Mouse (Mus musculus) heart, embryonic 14.5 days (tissue): ENCODE results near the gene Rhoa. TPM values are rescaled to one million over a fixed set of nuclear protein-coding genes. Genes with fewer than 3 reads are reported as not detected.

Experiments used
- ATAC-seq: fragments of 200-750 bp; cut with Nextera tagmentation; 2 replicates; pipeline ENCODE4 v1.8.0; 2017; ENCODE audit warnings: low read depth, moderate TSS enrichment; ENCODE audit not compliant: insufficient number of reproducible peaks, insufficient read depth, low FRiP score
- H3K27ac ChIP-seq, 2 experiments: fragments of 200-500 bp in 1 of 2; fragments of 300-500 bp in 1 of 2; sonication (generic) in 1 of 2; replicated peaks in 1 of 2; 2 replicates each; pipeline ENCODE4 v1.5.1; 2012 to 2014; ENCODE audit warnings: low read depth in 2 of 2, low read length in 2 of 2, control low read depth in 1 of 2, mild to moderate bottlenecking in 1 of 2, mixed read lengths in 1 of 2; ENCODE audit not compliant: control insufficient read depth in 1 of 2, insufficient read depth in 1 of 2
- H3K27me3 ChIP-seq: fragments of 300-500 bp; sonication (generic); 2 replicates; pipeline ENCODE4 v1.6.1; 2014; ENCODE audit warnings: mild to moderate bottlenecking, low read length, control low read depth; ENCODE audit not compliant: control insufficient read depth, insufficient read depth
- H3K36me3 ChIP-seq: fragments of 300-500 bp; sonication (generic); 2 replicates; pipeline ENCODE4 v1.6.1; 2014; ENCODE audit warnings: mild to moderate bottlenecking, control low read depth, low read length, mixed read lengths; ENCODE audit not compliant: control insufficient read depth, insufficient read depth
- H3K4me1 ChIP-seq, 2 experiments: fragments of 200-500 bp in 1 of 2; fragments of 300-500 bp in 1 of 2; sonication (generic) in 1 of 2; 2 replicates each; pipeline ENCODE4 v1.6.1; 2012 to 2014; ENCODE audit warnings: low read length in 2 of 2, control low read depth in 1 of 2, mixed read lengths in 1 of 2; ENCODE audit not compliant: control insufficient read depth in 2 of 2, insufficient read depth in 2 of 2
- H3K4me2 ChIP-seq: fragments of 300-500 bp; sonication (generic); 2 replicates; pipeline ENCODE4 v1.6.1; 2014; ENCODE audit warnings: mild to moderate bottlenecking, low read length
- H3K4me3 ChIP-seq, 2 experiments: fragments of 200-500 bp in 1 of 2; fragments of 300-500 bp in 1 of 2; sonication (generic) in 1 of 2; 2 replicates each; pipeline ENCODE4 v1.5.1; 2012 to 2014; ENCODE audit warnings: low read length in 2 of 2, mild to moderate bottlenecking in 2 of 2, control low read depth in 1 of 2, low read depth in 1 of 2, moderate library complexity in 1 of 2; ENCODE audit not compliant: control insufficient read depth in 1 of 2, insufficient read depth in 1 of 2
- H3K9ac ChIP-seq: fragments of 300-500 bp; sonication (generic); 2 replicates; pipeline ENCODE4 v1.6.1; 2014; ENCODE audit warnings: mild to moderate bottlenecking, low read length
- H3K9me3 ChIP-seq: fragments of 300-500 bp; sonication (generic); 2 replicates; pipeline ENCODE4 v1.6.1; 2016; ENCODE audit warnings: low read length, control low read depth; ENCODE audit not compliant: control insufficient read depth
- WGBS: fragments of 180-500 bp; shearing (Covaris S2); extraction: QIAGEN DNeasy Blood & Tissue Kit; methylation state at CpG from one replicate; pipeline ENCODE4 v1.1.7; 2014; 5-methylcytosine and 5-hydroxymethylcytosine counted together
- polyA plus RNA-seq: library from polyadenylated mRNA; unstranded; fragments of >200 nt; fragmentation: Nextera tagmentation; extraction: Ambion mirVana; gene quantifications from 2 replicates; pipeline ENCODE4 v1.2.1, GENCODE M21; 2014

Rhoa gene
- polyA plus RNA-seq, 1 experiment from 2014 or later: 289 TPM

DNA sequence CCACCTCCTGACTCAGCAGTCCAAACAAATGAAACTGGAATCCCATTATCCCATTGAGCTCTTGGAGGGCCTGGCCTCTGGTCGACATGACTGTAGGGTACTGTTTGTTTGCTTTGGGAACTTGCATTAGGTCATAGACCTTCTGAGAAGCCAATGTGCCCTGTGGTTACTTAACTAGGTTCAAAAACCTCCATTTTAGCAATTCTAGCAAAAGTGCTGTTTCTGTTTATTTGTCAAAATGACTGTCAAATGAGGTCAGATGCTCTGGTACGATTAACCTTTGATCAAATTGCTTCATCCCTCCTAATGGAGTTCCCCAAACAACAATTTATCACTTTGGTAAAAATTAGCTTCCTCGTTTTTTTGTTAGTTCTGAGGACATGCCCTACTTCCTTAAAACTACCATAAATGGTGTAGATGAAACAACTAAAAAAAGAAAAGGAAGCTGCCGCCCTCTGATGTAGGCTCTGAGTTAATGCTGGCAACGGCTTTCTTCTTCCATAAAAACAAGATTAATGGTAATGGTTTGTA, 36.4 kb downstream of the Rhoa start:
- peaks cover 11 to 25% of the 10 kb centered on the region in 2 experiments for H3K4me1 ChIP-seq
- no peak overlapping the region for H3K4me3 ChIP-seq
- peaks cover 10% of the 10 kb centered on the region for H3K36me3 ChIP-seq
- 45% methylated on average over 5 of the region's 5 CpGs for WGBS
- no peaks in the 10 kb centered on the region for H3K9me3 ChIP-seq
- H3K27ac ChIP-seq: peak overlapping the region; percentile 6 to 46; a peak in 2 of 4 replicates
- no peak overlapping the region for H3K9ac ChIP-seq
- H3K27me3 ChIP-seq: no peaks in the 10 kb centered on the region
- peak overlapping the region; percentile 12; the same call in 1 of the 2 replicates for H3K4me2 ChIP-seq
- no peak for ATAC-seq

DNA sequence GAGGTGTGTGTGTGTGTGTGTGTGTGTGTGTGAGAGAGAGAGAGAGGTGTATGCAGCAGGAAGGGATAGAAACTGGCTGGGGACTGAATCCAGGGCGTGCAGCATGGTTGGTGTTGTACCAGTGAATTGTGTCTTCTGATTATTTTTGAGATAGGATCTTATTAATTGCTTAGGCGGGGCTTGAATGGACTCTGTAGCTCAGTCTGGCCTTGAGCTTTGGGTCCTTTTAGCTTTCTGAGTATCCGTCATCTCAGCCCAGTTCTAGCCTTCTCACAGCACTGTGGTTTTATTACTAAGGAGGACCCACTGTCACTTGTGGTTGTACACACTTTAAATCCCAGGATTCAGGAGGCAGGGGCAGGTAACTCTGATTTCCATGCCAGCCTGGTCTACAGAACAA, 37.4 kb downstream of the Rhoa start:
- no peaks in the 10 kb centered on the region for H3K9me3 ChIP-seq
- no peak overlapping the region for H3K27ac ChIP-seq
- H3K9ac ChIP-seq: no peak overlapping the region
- no peaks in the 10 kb centered on the region for H3K27me3 ChIP-seq
- H3K4me1 ChIP-seq: peaks cover 11 to 24% of the 10 kb centered on the region in 2 experiments
- 85% methylated on average over 3 of the region's 3 CpGs for WGBS
- H3K4me3 ChIP-seq: no peak overlapping the region
- H3K4me2 ChIP-seq: no peak overlapping the region
- no peak for ATAC-seq
- 0 out of 2 replicates have a peak, but pooled peaks cover 3% of the 10 kb centered on the region for H3K36me3 ChIP-seq

DNA sequence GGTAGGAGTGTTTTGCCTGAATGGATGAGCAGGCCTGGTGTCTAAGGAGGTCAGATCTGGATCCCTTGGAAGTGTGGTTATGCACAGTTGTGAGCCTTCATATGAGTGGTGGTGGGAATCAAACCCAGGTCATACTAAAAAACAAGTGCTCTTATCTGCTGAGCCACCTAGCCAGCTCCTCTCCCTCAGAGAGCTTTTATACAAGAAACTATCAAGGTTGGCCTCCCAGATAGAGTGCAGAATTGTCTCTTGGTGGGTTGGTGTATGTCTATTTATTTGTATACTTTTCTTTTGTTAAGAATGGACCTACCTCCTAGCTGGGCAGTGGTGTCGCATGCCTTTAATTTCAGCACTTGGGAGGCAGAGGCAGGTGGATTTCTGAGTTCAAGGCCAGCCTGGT, 37.9 kb downstream of the Rhoa start:
- H3K4me3 ChIP-seq: no peak overlapping the region
- WGBS: 100% methylated on average over 1 of the region's 1 CpGs
- H3K27ac ChIP-seq: no peak overlapping the region
- 0 out of 2 replicates have a peak, but pooled peaks cover 3% of the 10 kb centered on the region for H3K36me3 ChIP-seq
- no peaks in the 10 kb centered on the region for H3K9me3 ChIP-seq
- no peaks in the 10 kb centered on the region for H3K27me3 ChIP-seq
- H3K4me1 ChIP-seq: peaks cover 8 to 25% of the 10 kb centered on the region in 2 experiments
- H3K9ac ChIP-seq: no peak overlapping the region
- ATAC-seq: no peak
- H3K4me2 ChIP-seq: no peak overlapping the region

DNA sequence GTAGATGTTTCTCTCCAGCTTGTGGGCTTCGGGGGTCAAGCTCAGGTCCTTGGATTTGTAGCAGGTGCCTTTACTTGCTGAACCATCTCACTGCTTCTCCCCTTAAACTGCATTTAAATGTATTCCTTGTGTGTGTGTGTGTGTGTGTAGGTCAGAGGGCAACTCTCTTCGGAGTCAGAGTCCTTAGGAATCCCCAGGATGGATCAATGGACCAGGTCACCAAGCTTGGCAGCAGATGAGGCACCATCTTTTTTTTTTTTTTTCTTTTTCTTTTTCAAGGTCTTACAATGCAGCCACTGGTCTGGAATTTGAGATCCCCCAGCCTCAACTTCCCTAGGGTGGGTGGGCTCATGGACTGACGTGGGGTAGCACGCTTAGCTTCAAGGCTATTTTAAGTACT, 38.5 kb downstream of the Rhoa start:
- WGBS: 76% methylated on average over 4 of the region's 4 CpGs
- H3K27me3 ChIP-seq: no peaks in the 10 kb centered on the region
- H3K4me2 ChIP-seq: no peak overlapping the region
- no peak overlapping the region for H3K9ac ChIP-seq
- no peak overlapping the region for H3K4me3 ChIP-seq
- H3K9me3 ChIP-seq: no peaks in the 10 kb centered on the region
- H3K4me1 ChIP-seq: peaks cover 8 to 29% of the 10 kb centered on the region in 2 experiments
- H3K36me3 ChIP-seq: 0 out of 2 replicates have a peak, but pooled peaks cover 3% of the 10 kb centered on the region
- ATAC-seq: no peak
- H3K27ac ChIP-seq: no peak overlapping the region

DNA sequence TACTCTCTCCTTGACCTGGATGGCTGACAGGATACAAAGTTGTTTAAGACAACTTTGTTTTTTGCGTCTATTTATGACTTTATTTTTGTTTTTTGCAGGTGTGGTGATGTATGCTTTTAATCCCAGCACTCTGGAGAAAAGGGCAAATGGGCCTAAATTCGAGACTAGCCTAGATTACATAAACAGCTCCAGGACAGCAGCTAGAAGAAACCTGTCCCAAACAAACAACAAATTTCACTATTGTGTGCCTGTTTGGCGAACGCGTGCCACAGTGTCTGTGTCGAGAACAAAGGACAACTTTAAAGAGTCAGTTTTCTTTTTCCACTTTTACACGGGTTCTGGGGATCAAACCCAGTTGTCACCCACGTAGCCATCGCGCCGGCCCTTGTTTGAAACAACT, 41.1 kb downstream of the Rhoa start:
- H3K9ac ChIP-seq: peak overlapping the region; percentile 78
- peak overlapping the region; percentile 80 for H3K4me2 ChIP-seq
- H3K27ac ChIP-seq: peak overlapping the region; percentile 85 to 88
- ATAC-seq: no peak
- no peaks in the 10 kb centered on the region for H3K9me3 ChIP-seq
- H3K4me1 ChIP-seq: peaks cover 0 to 9% of the 10 kb centered on the region in 2 experiments; a peak in 2 of 4 replicates
- 8% methylated on average over 11 of the region's 11 CpGs for WGBS
- H3K36me3 ChIP-seq: peaks cover 21% of the 10 kb centered on the region
- no peaks in the 10 kb centered on the region for H3K27me3 ChIP-seq
- peak overlapping the region; percentile 58 to 97 for H3K4me3 ChIP-seq

DNA sequence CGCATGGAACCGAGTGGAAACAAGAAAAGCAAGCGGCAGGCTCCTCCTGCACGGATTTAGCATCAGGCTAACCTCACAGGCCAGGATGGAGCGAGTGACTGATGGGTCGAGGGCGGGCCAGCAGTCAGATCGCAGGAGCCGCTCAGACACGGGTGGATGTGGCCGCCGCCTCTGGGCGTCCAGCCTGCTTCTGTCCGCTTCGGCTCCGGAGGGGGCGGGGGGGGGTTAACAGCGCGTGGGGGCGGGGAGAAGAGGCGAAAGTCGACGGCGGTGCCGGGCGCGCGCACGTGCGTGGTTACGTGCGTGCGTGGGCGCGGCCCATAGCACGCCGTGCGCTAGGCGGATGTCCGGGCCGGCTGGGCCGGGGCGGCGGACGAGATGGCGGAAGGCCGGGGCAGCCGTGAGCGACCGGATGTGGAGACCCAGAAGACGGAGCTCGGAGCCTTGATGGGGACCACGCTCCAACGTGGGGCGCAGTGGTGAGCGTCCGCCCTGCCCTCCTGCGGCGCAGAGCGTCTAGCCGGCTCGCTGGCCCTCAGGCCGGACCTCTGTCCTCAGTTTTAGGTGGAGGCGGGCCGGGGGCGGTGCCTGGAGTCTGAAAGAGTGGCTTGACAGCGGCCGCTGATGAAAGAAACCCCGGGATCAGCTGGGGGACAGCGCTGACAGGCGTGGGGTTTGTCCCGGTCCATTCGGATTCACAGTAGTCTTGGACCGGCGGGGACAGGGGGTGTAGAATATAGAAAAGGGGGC, 41.8 kb downstream of the Rhoa start, which contains the start of gene Usp4:
Gene Usp4, plus strand, starts transcription at position 314 of the 750 bp plus-strand sequence.
- no peaks in the 10 kb centered on the region for H3K9me3 ChIP-seq
- H3K27ac ChIP-seq: peak within 1 kb of the TSS; percentile 88 to 96
- peaks cover 28% of the 10 kb centered on the region for H3K36me3 ChIP-seq
- peak within 1 kb of the TSS; percentile 78 for H3K9ac ChIP-seq
- H3K4me1 ChIP-seq: peaks cover 0 to 9% of the 10 kb centered on the region in 2 experiments; a peak in 2 of 4 replicates
- no peaks in the 10 kb centered on the region for H3K27me3 ChIP-seq
- WGBS: under 1% methylated on average over 75 of the region's 75 CpGs
- H3K4me2 ChIP-seq: peak within 1 kb of the TSS; percentile 80
- ATAC-seq: peak; percentile 95
- H3K4me3 ChIP-seq: peak within 1 kb of the TSS; percentile 58 to 97

DNA sequence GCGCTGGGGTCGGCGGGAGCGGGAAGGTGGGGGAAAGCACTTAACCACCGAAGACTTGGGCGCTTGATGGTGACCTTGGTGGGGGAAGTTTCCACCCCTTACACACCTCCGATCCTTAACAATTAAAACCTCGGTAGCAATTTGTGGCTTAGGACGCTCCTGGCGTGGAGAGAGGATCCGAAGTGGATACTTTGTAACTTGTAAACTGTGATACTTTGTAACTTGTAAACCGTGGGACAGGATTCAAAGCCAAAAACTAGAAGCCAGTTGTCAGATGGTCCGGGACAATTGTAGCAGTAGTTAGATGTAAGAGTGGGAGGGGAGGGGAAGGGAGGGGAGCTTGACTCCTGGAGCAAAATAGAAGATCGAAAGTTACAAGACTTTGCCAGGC, 42.4 kb downstream of the Rhoa start:
- H3K27ac ChIP-seq: peak overlapping the region; percentile 88 to 96
- peaks cover 0 to 9% of the 10 kb centered on the region in 2 experiments; a peak in 2 of 4 replicates for H3K4me1 ChIP-seq
- H3K4me2 ChIP-seq: peak overlapping the region; percentile 80
- H3K27me3 ChIP-seq: no peaks in the 10 kb centered on the region
- peaks cover 34% of the 10 kb centered on the region for H3K36me3 ChIP-seq
- no peaks in the 10 kb centered on the region for H3K9me3 ChIP-seq
- H3K4me3 ChIP-seq: peak overlapping the region; percentile 58 to 97
- WGBS: 4% methylated on average over 14 of the region's 14 CpGs
- no peak for ATAC-seq
- peak overlapping the region; percentile 78 for H3K9ac ChIP-seq
